Mouse (Mus musculus) ovary, adult 18-20 months (tissue): ENCODE measurements around the gene Smdt1.
"Not testable (repeated sequence)": the region's sequence is repeated elsewhere in the genome, so short reads cannot be mapped to it uniquely, and the experiment has no call there.

Source experiments
- DNase-seq: peaks from one replicate; pipeline ENCODE4 v3.0.0; 2022; ENCODE audit warnings: low spot score, mixed read lengths

Smdt1 gene

GRCm38 (mm10) chr15:82368851-82369250, 30.1 kb downstream of the Smdt1 start:
- no peak for DNase-seq

- no peak for DNase-seq
These were observed 33.7 kb downstream of the Smdt1 start for GRCm38 (mm10) chr15:82372446-82372845.

- no peak for DNase-seq
These were observed 34.2 kb downstream of the Smdt1 start for GRCm38 (mm10) chr15:82372991-82373390.

- DNase-seq, result no peak
These were observed 35.7 kb downstream of the Smdt1 start for GRCm38 (mm10) chr15:82374437-82374836.

GRCm38 (mm10) chr15:82375855-82376254, 37.1 kb downstream of the Smdt1 start:
- no peak for DNase-seq

GRCm38 (mm10) chr15:82376393-82377138, 37.8 kb downstream of the Smdt1 start:
- peak; percentile 44 for DNase-seq

- no peak for DNase-seq
These were observed 38.9 kb downstream of the Smdt1 start for GRCm38 (mm10) chr15:82377701-82378100.

- no peak for DNase-seq
These were observed 39.8 kb downstream of the Smdt1 start for GRCm38 (mm10) chr15:82378261-82379180.

GRCm38 (mm10) chr15:82379511-82379870, 40.7 kb downstream of the Smdt1 start:
- DNase-seq, result no peak

- peak; percentile 55 for DNase-seq
These were observed 41.3 kb downstream of the Smdt1 start, which contains the start of gene Cyp2d22 for GRCm38 (mm10) chr15:82379871-82380713. Gene Cyp2d22 (minus strand): TSS chr15:82380260.

- no peak for DNase-seq
These were observed 41.9 kb downstream of the Smdt1 start for GRCm38 (mm10) chr15:82380714-82381062.

- DNase-seq, result no peak
These were observed 43.7 kb downstream of the Smdt1 start for GRCm38 (mm10) chr15:82382441-82382840.

GRCm38 (mm10) chr15:82385729-82386128, 47.0 kb downstream of the Smdt1 start:
- no peak for DNase-seq

GRCm38 (mm10) chr15:82389916-82390315, 51.2 kb downstream of the Smdt1 start:
- DNase-seq, result not testable (repeated sequence)

- not testable (repeated sequence) for DNase-seq
These were observed 55.2 kb downstream of the Smdt1 start, which contains the start of gene Cyp2d11 for GRCm38 (mm10) chr15:82393922-82394321. Gene Cyp2d11 (minus strand): TSS chr15:82394022.

- DNase-seq, result not testable (repeated sequence)
These were observed 57.2 kb downstream of the Smdt1 start for GRCm38 (mm10) chr15:82395955-82396354.
